ENCODE assay signal across 15 mouse cellular contexts in the genomic region with DNA sequence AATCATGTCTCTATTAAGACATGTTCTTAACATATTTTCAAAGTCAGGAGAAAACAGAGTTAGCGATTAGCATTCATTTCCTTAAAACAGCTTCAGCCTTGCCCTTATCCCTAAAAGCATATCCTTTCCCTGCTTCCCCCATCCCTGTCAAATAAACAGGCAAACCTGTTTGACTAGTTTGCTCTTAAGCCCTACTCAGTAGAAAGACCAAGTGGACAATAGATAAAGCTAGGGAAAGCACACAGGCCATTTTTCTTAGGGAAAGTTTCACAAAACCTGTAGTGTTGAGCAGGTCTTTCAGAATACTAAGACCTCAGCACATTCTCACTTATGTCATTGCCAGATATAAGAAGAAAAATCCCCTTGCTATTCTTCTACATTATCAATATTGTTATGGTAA. TPM values are rescaled to one million over a fixed set of nuclear protein-coding genes. Genes with fewer than 3 reads are reported as not detected.
"Had no signal": no experiment of that assay in that cellular context is flagged by ENCODE, and none has a peak within 500 bp of the region (broad histone marks: within the 10 kb centered on the region; RNA-seq: fewer than 3 reads in every experiment).

No protein-coding gene starts in this region.

- H3K4me2 ChIP-seq: limb, embryonic 13.5 days; lung, embryonic 15.5 days; neural tube, embryonic 13.5 days had no signal

- H3K4me1 ChIP-seq: limb, embryonic 13.5 days; lung, embryonic 15.5 days; midbrain, embryonic 10.5 days; neural tube, embryonic 13.5 days had no signal

- H3K9me3 ChIP-seq: limb, embryonic 13.5 days; lung, embryonic 15.5 days; midbrain, embryonic 10.5 days; neural tube, embryonic 13.5 days had no signal

- DNase-seq: kidney, adult 11 months; kidney, postnatal 14 days; left cerebral cortex, postnatal 4 days; midbrain, embryonic 14.5 days; retina, postnatal 1 day; right cerebral cortex, postnatal 4 days; spleen, adult 18-20 months; thymus, adult 18-20 months; thymus, postnatal 14 days had no signal

- H3K9ac ChIP-seq: limb, embryonic 13.5 days; liver, embryonic 14.5 days; lung, embryonic 15.5 days; neural tube, embryonic 13.5 days had no signal

- H3K4me3 ChIP-seq: limb, embryonic 13.5 days; lung, embryonic 15.5 days; midbrain, embryonic 10.5 days; neural tube, embryonic 13.5 days had no signal

- H3K36me3 ChIP-seq: limb, embryonic 13.5 days; lung, embryonic 15.5 days; midbrain, embryonic 10.5 days; neural tube, embryonic 13.5 days had no signal

- H3K27ac ChIP-seq: limb, embryonic 13.5 days; liver, embryonic 14.5 days; lung, embryonic 15.5 days; midbrain, embryonic 10.5 days; neural tube, embryonic 13.5 days had no signal

- H3K27me3 ChIP-seq: lung, embryonic 15.5 days; neural tube, embryonic 13.5 days had no signal

RNA-seq across cellular contexts. Expression of gene Ugt8a, which starts 7.4 kb away (rescaled TPM):
- polyA plus RNA-seq: liver, adult 2 months had no signal
